Mouse (Mus musculus) kidney, postnatal 25 days (tissue): ENCODE measurements around the gene Svs1.

ENCODE experiments used
- DNase-seq, 2 experiments: peaks; one replicate each; pipeline ENCODE4 v3.0.0; 2021; ENCODE audit warnings: mixed read lengths in 2 of 2

Svs1 gene

GRCm38 (mm10) chr6:48986444-48986990, at the start of gene Svs1:
Gene Svs1 (plus strand): TSS chr6:48986861.
- DNase-seq = peak; percentile 37 to 65

- DNase-seq = no peak
These were observed 37.1 kb upstream of the Svs1 start for GRCm38 (mm10) chr6:48949596-48949995.

DNA sequence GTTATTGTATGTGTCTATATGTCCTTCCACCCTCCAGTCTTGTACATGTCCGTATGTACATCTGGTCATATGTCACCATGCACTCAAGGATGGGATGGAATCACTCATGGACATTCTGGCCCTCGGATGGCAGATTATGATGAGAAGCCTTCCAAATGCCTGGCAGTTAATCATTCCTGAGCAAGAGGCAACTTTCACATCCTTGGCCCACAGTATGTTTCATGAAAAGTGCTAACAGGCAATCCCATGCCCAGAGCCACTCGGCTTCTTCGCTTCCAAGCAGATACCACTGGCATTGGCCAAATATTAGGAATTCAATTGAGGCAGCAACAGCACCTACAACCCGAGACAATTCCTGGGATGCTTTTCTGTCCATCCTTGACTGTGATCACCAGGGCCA, 36.0 kb upstream of the Svs1 start:
- no peak for DNase-seq

DNA sequence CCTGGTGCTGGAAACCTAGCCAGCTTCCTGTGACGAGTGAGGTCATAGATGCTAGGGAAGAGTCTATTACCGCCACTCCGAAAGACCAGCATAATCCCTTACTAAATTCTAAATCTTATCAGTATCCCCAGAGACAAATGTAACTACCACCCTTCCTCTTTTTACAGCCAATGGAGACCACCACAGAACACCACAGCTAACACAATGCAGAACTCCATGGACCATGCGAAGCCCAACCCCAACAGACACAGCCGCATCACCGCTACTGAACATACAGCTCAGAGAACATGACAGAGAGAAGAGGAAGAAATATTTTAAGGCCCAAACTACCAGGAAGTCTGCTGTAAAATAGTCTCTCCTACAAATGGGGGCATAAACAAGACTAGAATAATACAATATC, 35.0 kb upstream of the Svs1 start:
- peak in 1 of 2 experiments; percentile 3 for DNase-seq

DNA sequence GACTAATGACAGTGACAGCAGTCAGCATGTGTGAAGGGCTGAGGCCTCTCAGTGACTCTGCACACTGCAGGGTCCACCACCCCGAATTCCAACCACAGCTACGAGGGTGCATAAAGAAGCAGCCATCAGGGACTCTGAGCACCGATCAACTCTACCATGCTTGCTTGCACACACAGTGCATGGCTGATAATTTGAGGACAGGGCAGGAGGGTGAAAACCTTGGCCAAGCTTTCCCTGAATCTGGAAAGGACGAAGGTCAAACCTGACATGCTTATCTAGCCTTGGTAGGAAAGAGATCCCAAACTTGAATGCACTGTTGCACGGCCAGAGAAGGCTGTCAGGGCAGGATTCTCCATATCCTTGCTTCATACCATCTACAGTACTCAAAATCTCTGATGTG, 33.4 kb upstream of the Svs1 start:
- DNase-seq = peak in 1 of 2 experiments; percentile 23

DNA sequence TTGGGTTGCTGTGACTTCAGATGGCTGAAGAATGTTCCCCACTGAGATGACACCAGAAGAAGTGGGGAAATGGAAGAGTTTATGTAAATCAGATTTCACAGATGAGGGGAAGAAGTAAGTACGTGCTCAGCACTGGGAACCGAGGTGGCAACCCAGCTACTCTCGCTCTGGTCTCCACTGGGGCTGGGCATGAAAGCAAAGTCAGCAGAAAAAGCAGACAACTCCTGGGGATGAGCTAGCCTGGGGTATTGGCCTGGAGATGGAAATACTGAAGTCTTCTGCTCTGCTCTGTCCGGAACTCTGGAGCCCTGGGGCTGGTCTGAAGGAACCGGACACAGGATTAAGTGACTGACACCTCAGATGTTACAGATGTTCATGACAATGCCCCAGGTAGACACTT, 32.5 kb upstream of the Svs1 start:
- DNase-seq = peak in 1 of 2 experiments; percentile 18

GRCm38 (mm10) chr6:48954946-48955345, 31.7 kb upstream of the Svs1 start:
- peak; percentile 82 to 93 for DNase-seq

- no peak for DNase-seq
These were observed 29.9 kb upstream of the Svs1 start for GRCm38 (mm10) chr6:48956785-48957184.

- peak; percentile 32 to 43 for DNase-seq
These were observed 28.6 kb upstream of the Svs1 start for GRCm38 (mm10) chr6:48958053-48958452.

DNA sequence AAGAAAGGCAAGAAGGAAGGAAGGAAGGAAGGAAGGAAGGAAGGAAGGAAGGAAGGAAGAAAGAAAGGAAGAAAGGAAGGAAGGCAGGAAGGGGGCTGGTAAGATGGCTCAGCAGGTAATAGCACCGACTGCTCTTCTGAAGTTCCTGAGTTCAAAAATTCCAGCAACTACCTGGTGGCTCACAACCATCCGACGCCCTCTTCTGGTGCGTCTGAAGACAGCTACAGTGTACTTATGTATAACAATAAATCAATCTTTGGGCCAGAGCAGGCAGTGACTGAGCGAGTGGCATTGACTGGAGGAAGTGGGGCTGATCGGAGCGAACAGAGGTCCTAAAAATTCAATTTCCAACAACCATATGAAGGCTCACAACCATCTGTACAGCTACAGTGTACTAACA, 27.5 kb upstream of the Svs1 start:
- DNase-seq = peak; percentile 31 to 54

DNA sequence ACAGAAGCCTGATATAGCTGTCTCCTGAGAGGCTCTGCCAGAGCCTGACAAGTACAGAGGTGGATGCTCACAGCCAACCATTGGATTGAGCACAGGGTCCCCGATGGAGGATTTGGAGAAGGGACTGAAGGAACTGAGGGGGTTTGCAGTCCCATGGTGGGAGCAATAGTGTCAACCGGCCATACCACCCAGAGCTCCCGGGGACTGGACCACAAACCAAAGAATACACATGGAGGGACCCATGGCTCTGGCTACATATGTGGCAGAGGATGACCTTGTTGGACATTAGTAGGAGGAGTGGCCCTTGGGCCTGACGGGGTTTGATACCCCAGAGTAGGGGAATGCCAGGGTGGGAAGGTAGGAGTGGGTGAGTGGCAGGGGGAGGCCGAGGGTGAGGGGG, 20.0 kb upstream of the Svs1 start:
- DNase-seq = peak in 1 of 2 experiments; percentile 18

DNA sequence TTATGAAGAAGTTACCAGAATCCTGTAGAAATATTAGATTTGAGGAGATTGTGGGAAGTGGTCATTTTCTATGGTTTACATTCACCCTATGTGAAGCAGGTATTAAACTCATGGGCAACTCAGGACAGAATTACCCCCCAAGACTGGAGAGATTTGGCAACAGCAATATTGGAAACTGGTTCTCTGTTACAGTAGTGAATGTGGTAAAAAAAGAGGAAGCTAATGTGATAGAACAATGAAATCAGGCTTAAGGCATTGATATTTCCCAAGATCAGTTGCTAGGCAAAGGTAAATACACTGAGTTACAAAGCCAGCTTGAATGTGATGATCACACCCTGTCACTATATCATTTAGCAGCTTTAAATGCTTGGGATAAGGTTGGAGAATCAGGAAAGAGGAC, 18.8 kb upstream of the Svs1 start:
- DNase-seq = no peak

DNA sequence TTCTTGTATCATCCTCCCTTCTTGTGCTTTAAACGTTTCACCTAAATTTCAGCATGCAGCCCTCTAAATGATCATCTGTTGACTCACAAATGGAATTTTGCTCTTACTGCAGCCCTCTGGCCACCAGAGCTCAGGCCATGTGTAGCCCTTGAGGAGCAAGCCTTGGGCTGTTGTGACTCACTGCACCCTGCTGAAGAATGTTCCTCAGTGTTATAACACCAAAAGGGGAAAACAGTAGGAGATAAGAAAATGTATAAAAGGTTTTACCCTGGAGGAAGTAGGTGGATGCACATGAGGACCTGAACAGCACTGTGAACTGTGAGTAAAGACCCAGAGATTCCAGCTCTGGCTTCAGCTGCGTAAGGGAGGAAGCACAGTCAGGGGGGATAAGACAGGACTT, 12.0 kb upstream of the Svs1 start, which contains the start of gene Doxl2:
Doxl2 (plus strand) TSS at position 301 of the 400 bp plus-strand sequence.
- DNase-seq = peak in 1 of 2 experiments; percentile 2

DNA sequence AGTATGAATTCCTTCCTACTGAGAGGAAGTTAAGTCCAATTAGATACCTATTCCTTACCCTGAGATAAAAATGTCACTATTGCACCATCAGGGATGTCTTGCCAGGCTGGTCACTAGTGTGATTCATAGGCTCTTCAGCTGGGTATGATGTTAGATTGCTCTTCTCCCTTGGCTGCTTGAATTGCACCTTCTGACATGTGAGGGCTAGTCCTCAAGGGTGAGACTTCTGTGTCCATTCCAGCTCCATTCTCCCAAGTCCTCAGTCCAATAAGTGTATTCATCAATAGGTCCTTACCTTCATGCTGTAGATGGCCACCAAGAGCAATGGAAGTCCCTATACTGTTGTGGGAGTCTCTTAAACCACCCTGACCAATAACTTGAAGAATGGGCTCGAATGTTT, 7.0 kb upstream of the Svs1 start:
- DNase-seq = no peak

- no peak for DNase-seq
These were observed 4.4 kb upstream of the Svs1 start for GRCm38 (mm10) chr6:48982305-48982704.

DNA sequence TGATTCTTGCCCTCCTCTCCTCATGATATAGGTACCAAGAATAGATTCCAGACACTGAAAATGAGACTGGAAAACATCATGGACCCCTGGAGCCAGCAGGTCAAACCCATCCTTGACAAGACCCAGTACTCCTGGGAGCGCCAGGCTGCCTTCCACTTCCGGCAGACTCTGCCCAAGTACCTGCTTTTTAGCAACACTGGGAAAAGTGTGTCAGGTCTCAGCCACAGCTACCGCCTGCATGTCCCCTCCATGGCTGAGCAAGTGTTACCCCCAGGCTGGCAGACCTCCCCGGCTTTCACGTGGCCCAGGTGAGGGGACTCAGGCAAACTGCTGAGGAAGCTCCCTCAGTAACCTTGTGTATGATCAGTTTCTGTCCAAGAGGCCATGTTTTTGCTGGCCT, 3.3 kb downstream of the Svs1 start:
- DNase-seq = no peak

- DNase-seq = peak; percentile 31 to 70
These were observed 5.3 kb downstream of the Svs1 start for GRCm38 (mm10) chr6:48991991-48992390.

DNA sequence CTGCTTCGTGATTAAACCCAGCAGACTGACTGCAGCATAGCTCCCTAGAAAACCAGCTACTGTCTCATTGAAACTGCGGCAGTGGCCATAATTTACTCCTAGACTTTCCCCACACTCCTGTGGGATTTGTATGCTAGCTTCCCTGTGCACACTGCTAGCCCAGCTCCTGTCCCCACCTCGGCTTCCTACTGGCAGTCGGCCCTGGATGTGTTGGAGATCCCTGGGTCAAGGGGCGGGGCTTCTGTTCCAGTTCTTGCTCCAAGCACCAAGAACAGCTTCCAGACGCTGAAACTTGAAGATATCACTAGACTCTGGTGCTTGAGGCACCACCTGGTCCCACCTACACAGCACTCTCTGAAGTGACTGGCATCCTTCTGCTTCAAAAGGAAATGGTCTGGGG, 11.5 kb downstream of the Svs1 start:
- DNase-seq = no peak

- DNase-seq = no peak
These were observed 12.1 kb downstream of the Svs1 start for GRCm38 (mm10) chr6:48998796-48999195.

DNA sequence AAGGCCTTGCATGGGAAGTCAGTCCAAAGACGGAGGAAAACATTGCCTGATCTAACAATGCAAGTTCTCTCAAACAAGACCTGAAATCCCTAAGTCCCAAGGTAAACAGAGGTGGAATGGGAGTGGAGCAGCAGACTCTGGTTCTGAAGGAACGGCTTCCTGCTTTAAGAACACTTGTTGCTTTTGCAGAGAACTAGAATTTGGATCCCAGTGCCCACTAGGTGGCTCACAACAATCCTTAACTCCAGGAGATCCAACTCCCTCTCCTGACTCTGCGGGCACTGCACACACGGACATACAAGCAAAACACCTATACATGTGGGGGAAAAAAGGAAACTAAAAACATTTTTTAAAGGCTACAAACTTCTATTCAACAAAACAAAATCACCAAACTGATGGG, 16.7 kb downstream of the Svs1 start:
- peak in 1 of 2 experiments; percentile 42 for DNase-seq

GRCm38 (mm10) chr6:49007981-49008380, 21.3 kb downstream of the Svs1 start:
- DNase-seq = peak; percentile 58 to 79

GRCm38 (mm10) chr6:49008420-49009160, 21.9 kb downstream of the Svs1 start:
- peak in 1 of 2 experiments; percentile 4 for DNase-seq

- no peak for DNase-seq
These were observed 22.5 kb downstream of the Svs1 start for GRCm38 (mm10) chr6:49009161-49009555.

DNA sequence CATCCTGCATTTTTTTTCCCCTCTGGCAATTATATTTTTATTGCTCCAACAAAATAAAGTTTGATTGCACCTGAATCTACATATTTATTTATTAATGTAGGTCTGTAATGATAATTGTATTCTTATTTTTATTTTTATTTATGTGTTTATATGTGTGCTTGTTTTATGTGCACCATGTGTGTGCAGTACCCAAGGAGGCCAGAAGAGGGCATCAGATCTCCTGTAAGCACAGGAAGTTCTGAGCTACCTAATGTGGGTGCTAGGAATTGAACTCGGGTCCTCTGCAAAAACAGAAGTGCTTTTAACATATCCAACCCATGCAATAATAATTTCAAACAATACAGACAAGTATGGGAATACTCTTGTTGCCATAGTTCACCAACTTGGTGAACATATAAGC, 23.0 kb downstream of the Svs1 start:
- no peak for DNase-seq

GRCm38 (mm10) chr6:49011191-49011590, 24.5 kb downstream of the Svs1 start:
- DNase-seq = no peak
